Mouse (Mus musculus): ENCODE results near the gene Olfr55. TPM values are rescaled to one million over a fixed set of nuclear protein-coding genes. Genes with fewer than 3 reads are reported as not detected.
"Not testable (repeated sequence)": the region's sequence is repeated elsewhere in the genome, so short reads cannot be mapped to it uniquely, and the experiment has no call there.

Gene Olfr55
- not detected in 2 replicates for polyA plus RNA-seq (2016; fragmentation: Nextera tagmentation; extraction: Ambion mirVana)

DNA sequence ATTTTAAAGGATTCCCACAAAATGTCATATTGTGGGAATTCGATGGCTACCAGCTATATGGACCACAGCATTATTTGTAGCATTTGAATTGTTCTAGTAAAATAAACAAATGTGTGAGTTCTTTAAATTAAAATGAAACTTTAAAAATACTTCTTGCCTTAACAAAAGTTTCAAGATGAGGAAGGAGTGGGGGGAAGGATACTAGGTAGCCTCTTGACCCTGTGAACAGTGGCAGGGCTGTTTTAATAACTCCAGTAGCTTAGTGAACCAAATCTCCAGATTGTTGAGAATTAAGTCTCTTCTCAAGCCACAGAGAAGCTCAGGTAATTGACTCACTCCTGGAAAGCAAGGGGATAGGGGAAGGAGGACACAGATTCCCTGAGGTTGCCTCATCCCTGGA is at the start of gene Olfr55:
Olfr55 (plus strand) TSS at position 301 of the 400 bp plus-strand sequence.
- not testable (repeated sequence) for DNase-seq (ENCODE audit: low spot score); H3K27me3 ChIP-seq (ENCODE audit: insufficient read depth, poor library complexity, severe bottlenecking); H3K9me3 ChIP-seq; H3K4me1 ChIP-seq (replicated peaks); H3K36me3 ChIP-seq; H3K4me3 ChIP-seq; H3K27ac ChIP-seq
- WGBS: 86% methylated on average over 1 of the region's 1 CpGs

GRCm38 (mm10) chr17:33124546-33124945 is 43.7 kb upstream of the Olfr55 start:
- Histone ChIP-seq H3K36me3 (no peaks in the 10 kb centered on the region), H3K4me3 (no peak overlapping the region), H3K9me3 (peaks cover 3% of the 10 kb centered on the region; the same call in 1 of the 2 replicates), H3K27me3 (ENCODE audit: insufficient read depth, poor library complexity, severe bottlenecking) (no peaks in the 10 kb centered on the region), H3K4me1 (replicated peaks) (no peaks in the 10 kb centered on the region), H3K27ac (no peak overlapping the region)
- DNase-seq (ENCODE audit: low spot score): no peak

- H3K27me3 ChIP-seq (ENCODE audit: insufficient read depth, poor library complexity, severe bottlenecking): no peaks in the 10 kb centered on the region
- H3K27ac ChIP-seq: no peak overlapping the region
- WGBS: 63% methylated on average over 2 of the region's 2 CpGs
- no peaks in the 10 kb centered on the region for H3K4me1 ChIP-seq (replicated peaks)
- H3K4me3 ChIP-seq: no peak overlapping the region
- DNase-seq (ENCODE audit: low spot score): no peak
- no peaks in the 10 kb centered on the region for H3K36me3 ChIP-seq
- H3K9me3 ChIP-seq: peaks cover 3% of the 10 kb centered on the region; the same call in 1 of the 2 replicates
Observed at GRCm38 (mm10) chr17:33126257-33126656, 42.0 kb upstream of the Olfr55 start.

DNA sequence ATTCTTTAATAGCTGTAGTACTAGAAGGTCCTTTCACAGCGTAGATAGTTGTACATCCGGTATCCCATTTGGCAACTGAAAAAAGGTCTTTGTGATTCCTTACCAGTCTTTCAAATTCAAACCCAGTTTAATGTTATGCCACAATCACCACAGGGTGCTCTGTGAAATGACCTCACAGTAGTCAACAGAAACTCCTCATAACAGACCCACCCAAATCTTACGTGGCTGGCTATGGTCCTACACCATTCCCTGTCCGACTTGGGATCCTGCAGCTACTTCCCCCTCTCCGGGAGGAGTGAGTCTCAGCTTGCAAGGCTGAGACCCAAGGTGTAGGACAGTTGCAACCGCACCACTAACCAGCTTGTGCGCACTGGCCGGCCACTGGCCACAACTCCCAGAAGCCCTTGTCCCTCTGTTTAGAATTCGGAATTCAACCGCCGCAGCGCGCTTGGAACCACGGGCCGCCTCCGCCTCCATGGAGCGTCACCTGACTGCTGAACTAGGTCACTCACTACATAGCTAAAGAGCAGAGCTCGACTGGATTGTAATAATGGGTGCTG is 28.9 kb upstream of the Olfr55 start, which contains the start of gene Morc2b:
Morc2b (minus strand) TSS at position 423 of the 560 bp plus-strand sequence.
- no peaks in the 10 kb centered on the region for H3K36me3 ChIP-seq
- no peaks in the 10 kb centered on the region for H3K4me1 ChIP-seq (replicated peaks)
- no peak within 1 kb of the TSS for H3K27ac ChIP-seq
- no peak within 1 kb of the TSS for H3K4me3 ChIP-seq
- no peak for DNase-seq (ENCODE audit: low spot score)
- H3K27me3 ChIP-seq (ENCODE audit: insufficient read depth, poor library complexity, severe bottlenecking): no peaks in the 10 kb centered on the region
- 74% methylated on average over 18 of the region's 18 CpGs for WGBS
- H3K9me3 ChIP-seq: 0 out of 2 replicates have a peak, but pooled peaks cover 4% of the 10 kb centered on the region

DNA sequence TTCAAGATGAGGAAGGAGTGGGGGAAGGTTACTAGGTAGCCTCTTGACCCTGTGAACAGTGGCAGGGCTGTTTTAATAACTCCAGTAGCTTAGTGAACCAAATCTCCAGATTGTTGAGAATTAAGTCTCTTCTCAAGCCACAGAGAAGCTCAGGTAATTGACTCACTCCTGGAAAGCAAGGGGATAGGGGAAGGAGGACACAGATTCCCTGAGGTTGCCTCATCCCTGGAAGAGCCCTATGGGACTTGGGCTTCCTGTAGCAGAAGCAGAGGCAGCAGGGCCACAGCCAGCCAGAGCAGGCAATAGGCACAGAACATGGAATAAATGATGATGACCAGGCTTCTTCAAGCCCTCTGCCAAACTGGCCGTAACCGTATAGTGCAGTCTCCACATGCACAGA is 22.8 kb downstream of the Olfr55 start, which contains the start of gene Olfr239:
Olfr239 (plus strand) TSS at position 301 of the 400 bp plus-strand sequence.
- DNase-seq (ENCODE audit: low spot score); H3K27me3 ChIP-seq (ENCODE audit: insufficient read depth, poor library complexity, severe bottlenecking); H3K27ac ChIP-seq; H3K9me3 ChIP-seq; H3K4me1 ChIP-seq (replicated peaks); H3K36me3 ChIP-seq; H3K4me3 ChIP-seq: not testable (repeated sequence)
- no CpG with 5 or more reads among the region's 2 CpGs for WGBS

DNA sequence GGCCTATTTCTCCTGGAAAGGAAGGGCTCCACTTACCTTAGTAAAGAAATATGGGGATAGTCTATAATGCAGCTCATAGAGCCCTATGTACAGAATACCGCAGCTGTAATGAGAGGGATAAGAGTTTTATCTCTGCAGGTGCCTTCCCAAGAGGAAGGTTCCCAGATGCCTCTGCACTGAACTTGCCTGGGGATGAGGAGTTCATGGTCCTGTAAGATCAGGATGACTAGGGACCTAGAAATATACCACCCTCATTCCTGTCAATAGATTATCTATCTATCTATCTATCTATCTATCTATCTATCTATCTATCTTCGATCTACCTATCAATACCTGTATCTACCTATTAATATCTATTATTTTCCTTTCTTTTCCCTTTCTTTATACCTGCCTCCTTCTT is 53.3 kb downstream of the Olfr55 start, which contains the start of gene Olfr1564:
Olfr1564 (minus strand) TSS at position 101 of the 400 bp plus-strand sequence.
- Histone ChIP-seq H3K36me3 (no peaks in the 10 kb centered on the region), H3K4me3 (no peak within 1 kb of the TSS), H3K27ac (no peak within 1 kb of the TSS), H3K27me3 (ENCODE audit: insufficient read depth, poor library complexity, severe bottlenecking) (no peaks in the 10 kb centered on the region), H3K9me3 (peaks cover 21% of the 10 kb centered on the region), H3K4me1 (replicated peaks) (no peaks in the 10 kb centered on the region)
- no peak for DNase-seq (ENCODE audit: low spot score)
- WGBS: 91% methylated on average over 2 of the region's 2 CpGs

Other genes with a start within 250 kb of the Olfr55 start
- 3.5 and 4.3 TPM in 2 replicates for gene Cyp4f13, start 221.0 kb upstream of the Olfr55 start, polyA plus RNA-seq (2016; fragmentation: Nextera tagmentation; extraction: Ambion mirVana)
- gene Zfp472, start 202.6 kb upstream of the Olfr55 start, polyA plus RNA-seq (2016; fragmentation: Nextera tagmentation; extraction: Ambion mirVana): 10.7 and 11.8 TPM in 2 replicates
- 13.2 and 13.9 TPM in 2 replicates for gene Zfp952, start 175.3 kb upstream of the Olfr55 start, polyA plus RNA-seq (2016; fragmentation: Nextera tagmentation; extraction: Ambion mirVana)
- 12.6 and 16.2 TPM in 2 replicates for gene Zfp763, start 135.0 kb upstream of the Olfr55 start, polyA plus RNA-seq (2016; fragmentation: Nextera tagmentation; extraction: Ambion mirVana)
- gene 4921501E09Rik, start 100.4 kb upstream of the Olfr55 start, polyA plus RNA-seq (2016; fragmentation: Nextera tagmentation; extraction: Ambion mirVana): not detected in 2 replicates
- 6.8 and 8.0 TPM in 2 replicates for gene Zfp563, start 79.1 kb upstream of the Olfr55 start, polyA plus RNA-seq (2016; fragmentation: Nextera tagmentation; extraction: Ambion mirVana)
- 0.04 TPM in 1 of 2 replicates, not detected in the other for gene Morc2b, start 28.8 kb upstream of the Olfr55 start, polyA plus RNA-seq (2016; fragmentation: Nextera tagmentation; extraction: Ambion mirVana)
- not detected in 2 replicates for gene Olfr239, start 22.9 kb downstream of the Olfr55 start, polyA plus RNA-seq (2016; fragmentation: Nextera tagmentation; extraction: Ambion mirVana)
- not detected in 2 replicates for gene Olfr1564, start 53.2 kb downstream of the Olfr55 start, polyA plus RNA-seq (2016; fragmentation: Nextera tagmentation; extraction: Ambion mirVana)
- gene Zfp955a, start 86.7 kb downstream of the Olfr55 start, polyA plus RNA-seq (2016; fragmentation: Nextera tagmentation; extraction: Ambion mirVana): 12.7 and 16.4 TPM in 2 replicates
- 0.02 and 0.05 TPM in 2 replicates for gene Olfr63, start 96.2 kb downstream of the Olfr55 start, polyA plus RNA-seq (2016; fragmentation: Nextera tagmentation; extraction: Ambion mirVana)
- gene Zfp955b, start 121.1 kb downstream of the Olfr55 start, polyA plus RNA-seq (2016; fragmentation: Nextera tagmentation; extraction: Ambion mirVana): 8.9 and 9.6 TPM in 2 replicates
- 9.5 and 10.9 TPM in 2 replicates for gene Zfp81, start 190.4 kb downstream of the Olfr55 start, polyA plus RNA-seq (2016; fragmentation: Nextera tagmentation; extraction: Ambion mirVana)
- 15.2 and 18.9 TPM in 2 replicates for gene Zfp101, start 226.2 kb downstream of the Olfr55 start, polyA plus RNA-seq (2016; fragmentation: Nextera tagmentation; extraction: Ambion mirVana)